Mouse (Mus musculus): Measurements from ENCODE around the gene Gm20219. TPM values are rescaled to one million over a fixed set of nuclear protein-coding genes. Genes with fewer than 3 reads are reported as not detected.

The Gm20219 gene
- polyA plus RNA-seq (2014; fragmentation: Nextera tagmentation; extraction: Ambion mirVana), result 1.5 and 1.9 TPM in 2 replicates

DNA sequence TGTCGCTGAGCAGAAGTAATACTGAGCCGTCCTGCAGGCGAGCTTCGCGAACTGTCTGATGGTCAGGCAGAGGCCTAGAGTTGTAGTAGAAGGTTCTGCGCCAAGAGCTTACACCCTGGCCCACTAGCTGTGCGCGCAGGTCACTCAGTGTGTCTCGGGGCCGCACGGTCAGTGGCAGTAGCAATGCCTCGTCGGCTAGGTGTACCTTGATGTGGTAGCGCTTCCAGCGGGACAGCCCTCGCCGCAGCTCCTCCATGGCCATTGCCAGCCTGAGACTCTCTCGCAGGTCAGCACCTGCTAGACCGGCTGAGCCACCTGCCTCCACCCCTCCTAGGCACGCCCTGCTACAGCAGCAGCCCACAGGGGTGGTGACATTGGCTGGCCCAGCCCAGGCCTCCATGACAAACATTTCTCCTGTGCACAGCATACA lies at the start of gene Gm20219:
Gm20219 (minus strand) TSS at position 266 of the 430 bp plus-strand sequence.
- Histone ChIP-seq H3K9me3 (ENCODE audit: control insufficient read depth, low read length) (no peaks in the 10 kb centered on the region), H3K36me3 (ENCODE audit: control insufficient read depth, insufficient read depth, low read length) (no peaks in the 10 kb centered on the region), H3K27ac (ENCODE audit: low read depth, low read length) (no peak within 1 kb of the TSS), H3K4me3 (ENCODE audit: low read depth, low read length) (no peak within 1 kb of the TSS), H3K27me3 (ENCODE audit: control insufficient read depth, insufficient read depth, low read length) (no peaks in the 10 kb centered on the region), H3K4me2 (ENCODE audit: low read depth, low read length) (no peak within 1 kb of the TSS), H3K4me1 (ENCODE audit: control insufficient read depth, insufficient read depth, low read length) (peaks cover 7% of the 10 kb centered on the region; the same call in 1 of the 2 replicates), H3K9ac (replicated peaks; ENCODE audit: low read depth, low read length) (no peak within 1 kb of the TSS)
- ATAC-seq (ENCODE audit: low read depth), result no peak
- 80% methylated on average over 20 of the region's 20 CpGs for WGBS

- Histone ChIP-seq H3K4me2 (ENCODE audit: low read depth, low read length) (no peak overlapping the region), H3K9ac (replicated peaks; ENCODE audit: low read depth, low read length) (no peak overlapping the region), H3K27me3 (ENCODE audit: control insufficient read depth, insufficient read depth, low read length) (no peaks in the 10 kb centered on the region), H3K4me3 (ENCODE audit: low read depth, low read length) (no peak overlapping the region), H3K9me3 (ENCODE audit: control insufficient read depth, low read length) (no peaks in the 10 kb centered on the region), H3K36me3 (ENCODE audit: control insufficient read depth, insufficient read depth, low read length) (peaks cover 80% of the 10 kb centered on the region), H3K4me1 (ENCODE audit: control insufficient read depth, insufficient read depth, low read length) (peaks cover 8% of the 10 kb centered on the region), H3K27ac (ENCODE audit: low read depth, low read length) (no peak overlapping the region)
- ATAC-seq (ENCODE audit: low read depth), result no peak
- 90% methylated on average over 9 of the region's 9 CpGs for WGBS
Observed at GRCm38 (mm10) chr17:56604070-56604380, 49.8 kb upstream of the Gm20219 start.

GRCm38 (mm10) chr17:56603186-56604069 lies 49.2 kb upstream of the Gm20219 start:
- Histone ChIP-seq H3K9me3 (ENCODE audit: control insufficient read depth, low read length) (no peaks in the 10 kb centered on the region), H3K27me3 (ENCODE audit: control insufficient read depth, insufficient read depth, low read length) (no peaks in the 10 kb centered on the region), H3K4me1 (ENCODE audit: control insufficient read depth, insufficient read depth, low read length) (peaks cover 4% of the 10 kb centered on the region), H3K9ac (replicated peaks; ENCODE audit: low read depth, low read length) (no peak overlapping the region), H3K36me3 (ENCODE audit: control insufficient read depth, insufficient read depth, low read length) (peaks cover 80% of the 10 kb centered on the region), H3K4me3 (ENCODE audit: low read depth, low read length) (no peak overlapping the region), H3K4me2 (ENCODE audit: low read depth, low read length) (no peak overlapping the region), H3K27ac (ENCODE audit: low read depth, low read length) (no peak overlapping the region)
- ATAC-seq (ENCODE audit: low read depth), result no peak
- 94% methylated on average over 28 of the region's 28 CpGs for WGBS

- WGBS, result 89% methylated on average over 8 of the region's 8 CpGs
- H3K9ac ChIP-seq (replicated peaks; ENCODE audit: low read depth, low read length), result no peak overlapping the region
- no peak for ATAC-seq (ENCODE audit: low read depth)
- H3K27ac ChIP-seq (ENCODE audit: low read depth, low read length), result no peak overlapping the region
- H3K27me3 ChIP-seq (ENCODE audit: control insufficient read depth, insufficient read depth, low read length), result no peaks in the 10 kb centered on the region
- H3K4me3 ChIP-seq (ENCODE audit: low read depth, low read length), result no peak overlapping the region
- H3K4me2 ChIP-seq (ENCODE audit: low read depth, low read length), result no peak overlapping the region
- no peaks in the 10 kb centered on the region for H3K9me3 ChIP-seq (ENCODE audit: control insufficient read depth, low read length)
- H3K36me3 ChIP-seq (ENCODE audit: control insufficient read depth, insufficient read depth, low read length), result peaks cover 79% of the 10 kb centered on the region
- H3K4me1 ChIP-seq (ENCODE audit: control insufficient read depth, insufficient read depth, low read length), result no peaks in the 10 kb centered on the region
Observed at GRCm38 (mm10) chr17:56593527-56594271, 39.5 kb upstream of the Gm20219 start.

DNA sequence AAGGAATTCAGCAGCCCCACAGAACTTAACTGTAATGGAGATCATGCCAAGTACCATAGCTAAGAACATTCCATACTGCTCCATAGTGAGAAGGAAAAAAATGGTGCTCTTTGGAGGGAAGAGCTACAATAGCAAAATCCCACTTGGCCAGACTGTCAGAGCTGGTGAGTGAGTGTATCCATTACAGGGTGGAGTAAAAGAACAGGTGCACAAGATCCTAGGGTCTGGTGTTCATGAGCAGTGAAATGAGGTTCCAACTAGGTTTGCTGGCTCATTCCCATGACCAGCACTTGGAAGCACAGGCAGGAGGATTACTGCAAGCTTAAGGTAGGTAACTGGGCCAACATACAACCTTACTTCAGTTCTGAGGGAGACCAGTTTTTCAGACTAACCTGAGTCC lies 38.4 kb upstream of the Gm20219 start:
- Histone ChIP-seq H3K9ac (replicated peaks; ENCODE audit: low read depth, low read length) (no peak overlapping the region), H3K9me3 (ENCODE audit: control insufficient read depth, low read length) (no peaks in the 10 kb centered on the region), H3K4me1 (ENCODE audit: control insufficient read depth, insufficient read depth, low read length) (peaks cover 9% of the 10 kb centered on the region; the same call in 1 of the 2 replicates), H3K4me2 (ENCODE audit: low read depth, low read length) (no peak overlapping the region), H3K4me3 (ENCODE audit: low read depth, low read length) (no peak overlapping the region), H3K36me3 (ENCODE audit: control insufficient read depth, insufficient read depth, low read length) (peaks cover 77% of the 10 kb centered on the region), H3K27ac (ENCODE audit: low read depth, low read length) (no peak overlapping the region), H3K27me3 (ENCODE audit: control insufficient read depth, insufficient read depth, low read length) (no peaks in the 10 kb centered on the region)
- no peak for ATAC-seq (ENCODE audit: low read depth)

- H3K36me3 ChIP-seq (ENCODE audit: control insufficient read depth, insufficient read depth, low read length), result peaks cover 52% of the 10 kb centered on the region
- H3K4me3 ChIP-seq (ENCODE audit: low read depth, low read length), result no peak overlapping the region
- H3K4me1 ChIP-seq (ENCODE audit: control insufficient read depth, insufficient read depth, low read length), result peaks cover 28% of the 10 kb centered on the region
- H3K4me2 ChIP-seq (ENCODE audit: low read depth, low read length), result no peak overlapping the region
- no peaks in the 10 kb centered on the region for H3K9me3 ChIP-seq (ENCODE audit: control insufficient read depth, low read length)
- H3K9ac ChIP-seq (replicated peaks; ENCODE audit: low read depth, low read length), result no peak overlapping the region
- no peak for ATAC-seq (ENCODE audit: low read depth)
- no peak overlapping the region for H3K27ac ChIP-seq (ENCODE audit: low read depth, low read length)
- H3K27me3 ChIP-seq (ENCODE audit: control insufficient read depth, insufficient read depth, low read length), result no peaks in the 10 kb centered on the region
- WGBS, result 94% methylated on average over 4 of the region's 4 CpGs
Observed at GRCm38 (mm10) chr17:56588921-56589320, 34.7 kb upstream of the Gm20219 start.

- peaks cover 35% of the 10 kb centered on the region for H3K4me1 ChIP-seq (ENCODE audit: control insufficient read depth, insufficient read depth, low read length)
- no peaks in the 10 kb centered on the region for H3K9me3 ChIP-seq (ENCODE audit: control insufficient read depth, low read length)
- no peak overlapping the region for H3K27ac ChIP-seq (ENCODE audit: low read depth, low read length)
- no peak for ATAC-seq (ENCODE audit: low read depth)
- no peak overlapping the region for H3K4me2 ChIP-seq (ENCODE audit: low read depth, low read length)
- no peaks in the 10 kb centered on the region for H3K27me3 ChIP-seq (ENCODE audit: control insufficient read depth, insufficient read depth, low read length)
- H3K9ac ChIP-seq (replicated peaks; ENCODE audit: low read depth, low read length), result no peak overlapping the region
- WGBS, result 79% methylated on average over 1 of the region's 1 CpGs
- no peak overlapping the region for H3K4me3 ChIP-seq (ENCODE audit: low read depth, low read length)
- peaks cover 41% of the 10 kb centered on the region for H3K36me3 ChIP-seq (ENCODE audit: control insufficient read depth, insufficient read depth, low read length)
Observed at GRCm38 (mm10) chr17:56587773-56588172, 33.6 kb upstream of the Gm20219 start.

DNA sequence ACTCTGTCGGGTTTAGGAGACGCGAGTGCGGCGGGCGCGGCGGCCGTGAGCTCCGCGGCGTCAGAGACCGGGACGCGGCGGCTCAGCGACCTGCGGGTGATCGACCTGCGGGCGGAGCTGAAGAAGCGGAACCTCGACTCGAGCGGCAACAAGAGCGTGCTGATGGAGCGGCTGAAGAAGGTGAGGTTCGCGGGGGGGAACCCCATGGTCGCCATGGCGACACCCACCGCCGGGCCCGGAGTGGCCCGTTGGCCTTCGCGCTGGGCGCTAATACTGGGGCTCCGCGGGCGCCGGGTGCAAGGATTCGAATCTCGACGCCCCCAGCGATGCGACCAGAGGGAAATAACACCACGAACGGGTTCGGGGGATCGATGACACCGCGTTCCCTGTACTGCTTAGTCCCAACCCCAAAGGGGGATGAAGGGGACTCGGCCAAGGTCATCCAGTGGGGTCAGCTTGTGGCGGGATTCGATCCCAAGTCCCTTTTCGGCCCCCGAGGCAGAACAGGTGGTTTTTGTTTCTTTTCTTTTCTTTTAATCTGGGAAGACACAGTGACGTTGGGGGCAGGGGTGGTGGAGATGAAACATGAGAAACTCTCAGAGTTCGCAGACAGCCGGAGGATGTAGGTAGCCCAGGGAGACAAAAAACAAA lies 31.1 kb upstream of the Gm20219 start:
- peak; percentile 13 for ATAC-seq (ENCODE audit: low read depth)

More for the DNA sequence above, 31.1 kb upstream of the Gm20219 start:
- Histone ChIP-seq H3K27me3 (ENCODE audit: control insufficient read depth, insufficient read depth, low read length) (no peaks in the 10 kb centered on the region), H3K4me1 (ENCODE audit: control insufficient read depth, insufficient read depth, low read length) (peaks cover 43% of the 10 kb centered on the region), H3K9ac (replicated peaks; ENCODE audit: low read depth, low read length) (peak overlapping the region; percentile 88), H3K4me2 (ENCODE audit: low read depth, low read length) (peak overlapping the region; percentile 91), H3K27ac (ENCODE audit: low read depth, low read length) (peak overlapping the region; percentile 92), H3K4me3 (ENCODE audit: low read depth, low read length) (peak overlapping the region; percentile 91), H3K36me3 (ENCODE audit: control insufficient read depth, insufficient read depth, low read length) (peaks cover 41% of the 10 kb centered on the region), H3K9me3 (ENCODE audit: control insufficient read depth, low read length) (no peaks in the 10 kb centered on the region)
- under 1% methylated on average over 61 of the region's 61 CpGs for WGBS
